Mouse (Mus musculus) brain, embryonic 14.5 days (tissue): ENCODE data around the gene Stx8.

Experiments
- CTCF ChIP-seq: fragments of 200-500 bp; IDR thresholded peaks from 2 replicates; pipeline ENCODE4 v1.5.1; 2012; ENCODE audit warnings: inconsistent platforms, mild to moderate bottlenecking, moderate library complexity, borderline replicate concordance; ENCODE audit not compliant: insufficient read depth, insufficient read length; ENCODE audit errors: extremely low read depth
- POLR2A ChIP-seq: fragments of 200-500 bp; IDR thresholded peaks from 2 replicates; pipeline ENCODE4 v1.6.1; 2012; ENCODE audit warnings: mild to moderate bottlenecking, inconsistent platforms, borderline replicate concordance; ENCODE audit not compliant: poor library complexity, insufficient read depth, insufficient read length, severe bottlenecking; ENCODE audit errors: extremely low read depth

GRCm38 (mm10) chr11:68168427-68168826, 202.4 kb downstream of the Stx8 start:
- TF ChIP-seq POLR2A (no peak), CTCF (no peak)
